Mouse (Mus musculus) forebrain, embryonic 12.5 days (tissue): Measurements from ENCODE around the gene Col9a1. TPM values are rescaled to one million over a fixed set of nuclear protein-coding genes. Genes with fewer than 3 reads are reported as not detected.
A peak's percentile ranks its signal among the peaks of the same experiment; 100 is the strongest.

Source experiments
- ATAC-seq: fragments of 200-750 bp; cut with Nextera tagmentation; 2 replicates; pipeline ENCODE4 v1.8.0; 2017; ENCODE audit warnings: moderate TSS enrichment; ENCODE audit not compliant: low FRiP score
- H3K27ac ChIP-seq: fragments of 300-500 bp; sonication (generic); 2 replicates; pipeline ENCODE4 v1.5.1; 2016; ENCODE audit warnings: mild to moderate bottlenecking
- H3K27me3 ChIP-seq: fragments of 300-500 bp; sonication (generic); 2 replicates; pipeline ENCODE4 v1.6.1; 2016; ENCODE audit warnings: mild to moderate bottlenecking
- H3K36me3 ChIP-seq: fragments of 300-500 bp; sonication (generic); replicated peaks from 2 replicates; pipeline ENCODE4 v1.6.1; 2016; ENCODE audit warnings: mild to moderate bottlenecking
- H3K4me1 ChIP-seq: fragments of 300-500 bp; sonication (generic); 2 replicates; pipeline ENCODE4 v1.6.1; 2016
- H3K4me2 ChIP-seq: fragments of 300-500 bp; sonication (generic); 2 replicates; pipeline ENCODE4 v1.6.1; 2016; ENCODE audit warnings: mild to moderate bottlenecking, moderate library complexity
- H3K4me3 ChIP-seq: fragments of 300-500 bp; sonication (generic); replicated peaks from 2 replicates; pipeline ENCODE4 v1.5.1; 2016; ENCODE audit warnings: mild to moderate bottlenecking
- H3K9ac ChIP-seq: fragments of 300-500 bp; sonication (generic); 2 replicates; pipeline ENCODE4 v1.6.1; 2016; ENCODE audit warnings: mild to moderate bottlenecking
- H3K9me3 ChIP-seq: fragments of 300-500 bp; sonication (generic); 2 replicates; pipeline ENCODE4 v1.6.1; 2016
- WGBS: fragments of 180-500 bp; shearing (Covaris S2); methylation state at CpG from one replicate; pipeline ENCODE4 v1.1.7; 2016; 5-methylcytosine and 5-hydroxymethylcytosine counted together
- polyA plus RNA-seq: library from polyadenylated mRNA; unstranded; fragments of >200 nt; fragmentation: Nextera tagmentation; extraction: Ambion mirVana; gene quantifications from 2 replicates; pipeline ENCODE4 v1.2.1, GENCODE M21; 2016

The Col9a1 gene
- polyA plus RNA-seq, 1 experiment from 2014 or later, result 13.8 TPM

GRCm38 (mm10) chr1:24225825-24226526 is 48.6 kb downstream of the Col9a1 start:
- Histone ChIP-seq H3K27ac (peak overlapping the region; percentile 36), H3K4me3 (no peak overlapping the region), H3K27me3 (no peaks in the 10 kb centered on the region; the same call in 1 of the 2 replicates), H3K9me3 (no peaks in the 10 kb centered on the region), H3K4me2 (no peak overlapping the region), H3K9ac (no peak overlapping the region), H3K36me3 (no peaks in the 10 kb centered on the region), H3K4me1 (peaks cover 6% of the 10 kb centered on the region)
- WGBS, result 88% methylated on average over 4 of the region's 4 CpGs
- peak; percentile 75; the same call in 1 of the 2 replicates for ATAC-seq

- H3K9me3 ChIP-seq, result no peaks in the 10 kb centered on the region
- no peak overlapping the region for H3K4me3 ChIP-seq
- peaks cover 4% of the 10 kb centered on the region; the same call in 1 of the 2 replicates for H3K27me3 ChIP-seq
- no peak overlapping the region for H3K9ac ChIP-seq
- H3K27ac ChIP-seq, result no peak overlapping the region
- WGBS, result 85% methylated on average over 6 of the region's 6 CpGs
- H3K36me3 ChIP-seq, result no peaks in the 10 kb centered on the region
- no peak for ATAC-seq
- H3K4me2 ChIP-seq, result no peak overlapping the region
- H3K4me1 ChIP-seq, result peaks cover 8% of the 10 kb centered on the region
These were observed 49.7 kb downstream of the Col9a1 start for GRCm38 (mm10) chr1:24226941-24227711.

DNA sequence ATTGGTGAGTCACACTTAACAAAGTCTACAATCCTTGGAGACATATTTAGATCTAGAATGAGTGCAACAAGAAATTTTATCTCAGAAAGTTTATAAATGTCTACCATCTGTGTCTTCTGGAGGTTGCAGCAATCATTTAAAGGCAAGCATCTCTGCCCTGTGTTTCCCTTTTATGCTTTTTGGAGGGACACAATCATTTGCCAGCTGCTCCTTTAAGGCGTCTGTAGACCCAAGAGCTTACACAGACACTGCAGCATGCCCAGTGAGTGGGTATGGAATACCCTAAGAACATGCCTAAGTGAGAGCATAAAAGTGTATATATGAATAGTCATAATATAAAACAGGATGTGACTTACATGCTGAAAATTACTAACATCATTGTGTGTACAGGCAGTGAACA is 52.1 kb downstream of the Col9a1 start:
- Histone ChIP-seq H3K4me1 (peaks cover 11% of the 10 kb centered on the region), H3K4me2 (no peak overlapping the region), H3K9me3 (no peaks in the 10 kb centered on the region), H3K36me3 (no peaks in the 10 kb centered on the region), H3K4me3 (no peak overlapping the region), H3K27ac (no peak overlapping the region), H3K9ac (no peak overlapping the region), H3K27me3 (peaks cover 6% of the 10 kb centered on the region)
- no peak for ATAC-seq
- WGBS, result 91% methylated on average over 1 of the region's 1 CpGs

DNA sequence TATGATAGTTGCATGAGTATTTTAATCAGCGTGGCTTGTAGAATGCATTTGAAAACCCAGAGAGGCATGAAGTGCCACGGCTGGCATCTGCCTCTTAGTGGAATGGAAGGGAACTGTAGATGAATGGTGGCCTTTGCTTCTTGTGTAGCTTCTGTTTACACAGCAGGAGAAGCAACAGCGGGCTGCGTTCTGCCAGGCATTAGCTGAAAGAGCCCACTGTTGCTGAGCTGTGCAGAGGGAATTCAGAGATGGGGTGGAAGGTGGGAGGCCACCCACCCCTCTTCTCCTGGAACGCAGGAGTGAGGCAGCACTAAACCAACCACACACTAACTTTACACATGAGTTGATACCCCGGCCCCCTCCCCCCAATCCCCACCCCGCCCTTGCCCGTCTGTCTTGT is 53.0 kb downstream of the Col9a1 start:
- Histone ChIP-seq H3K4me3 (no peak overlapping the region), H3K4me1 (peaks cover 11% of the 10 kb centered on the region), H3K27me3 (peaks cover 13% of the 10 kb centered on the region), H3K9ac (no peak overlapping the region), H3K36me3 (no peaks in the 10 kb centered on the region), H3K4me2 (no peak overlapping the region), H3K9me3 (no peaks in the 10 kb centered on the region), H3K27ac (no peak overlapping the region)
- ATAC-seq, result 0 out of 2 replicates have a peak, but pooled peaks have one; percentile 27
- 32% methylated on average over 8 of the region's 8 CpGs for WGBS

- Histone ChIP-seq H3K4me3 (no peak overlapping the region), H3K27ac (no peak overlapping the region), H3K9ac (no peak overlapping the region), H3K4me2 (no peak overlapping the region), H3K27me3 (peaks cover 16% of the 10 kb centered on the region), H3K36me3 (no peaks in the 10 kb centered on the region), H3K9me3 (no peaks in the 10 kb centered on the region), H3K4me1 (peaks cover 11% of the 10 kb centered on the region)
- ATAC-seq, result no peak
- WGBS, result 38% methylated on average over 3 of the region's 3 CpGs
These were observed 54.3 kb downstream of the Col9a1 start for GRCm38 (mm10) chr1:24231504-24232270.

GRCm38 (mm10) chr1:24236330-24236729 is 58.9 kb downstream of the Col9a1 start:
- no peaks in the 10 kb centered on the region for H3K9me3 ChIP-seq
- peaks cover 15% of the 10 kb centered on the region for H3K4me1 ChIP-seq
- no peaks in the 10 kb centered on the region for H3K36me3 ChIP-seq
- H3K4me2 ChIP-seq, result no peak overlapping the region
- peaks cover 28% of the 10 kb centered on the region for H3K27me3 ChIP-seq
- 91% methylated on average over 1 of the region's 1 CpGs for WGBS
- no peak overlapping the region for H3K4me3 ChIP-seq
- no peak overlapping the region for H3K9ac ChIP-seq
- no peak for ATAC-seq
- no peak overlapping the region for H3K27ac ChIP-seq

DNA sequence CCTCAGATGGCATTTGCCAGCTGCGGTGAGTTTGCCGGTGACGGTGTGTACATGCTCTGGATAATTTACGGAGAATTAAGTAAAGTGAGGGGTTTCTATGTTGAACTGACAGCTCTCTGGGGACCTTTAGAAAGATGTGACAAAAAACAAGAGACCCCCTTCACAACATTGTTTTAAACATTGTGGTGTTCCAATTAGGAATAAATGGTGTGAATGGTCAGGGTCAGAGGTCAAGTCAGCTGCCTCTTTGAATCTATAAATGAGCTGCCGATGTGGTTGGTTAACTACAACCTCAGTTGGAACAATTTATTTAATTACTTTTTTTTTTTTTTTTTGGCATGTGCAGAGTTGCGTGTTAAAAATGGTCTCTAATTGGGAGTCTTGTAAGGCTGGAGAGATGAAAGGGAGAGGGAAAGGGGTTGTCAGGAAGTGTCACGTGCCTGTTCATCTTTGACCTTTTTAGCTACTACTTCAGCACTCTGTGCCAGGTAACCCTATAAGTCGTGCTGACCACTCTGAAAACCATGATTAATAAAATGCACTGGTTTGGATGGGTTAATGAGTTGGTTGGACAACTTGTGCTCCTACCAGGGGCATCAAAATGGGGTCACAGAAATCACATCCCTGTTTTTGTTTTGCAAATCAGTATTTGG is 62.8 kb downstream of the Col9a1 start:
- H3K9ac ChIP-seq, result no peak overlapping the region
- no peak overlapping the region for H3K4me3 ChIP-seq
- H3K36me3 ChIP-seq, result no peaks in the 10 kb centered on the region
- peaks cover 27% of the 10 kb centered on the region for H3K27me3 ChIP-seq
- H3K4me1 ChIP-seq, result peaks cover 10% of the 10 kb centered on the region
- no peaks in the 10 kb centered on the region for H3K9me3 ChIP-seq
- WGBS, result 9% methylated on average over 8 of the region's 8 CpGs
- peak; percentile 76; the same call in 1 of the 2 replicates for ATAC-seq
- H3K4me2 ChIP-seq, result peak overlapping the region; percentile 15; the same call in 1 of the 2 replicates
- no peak overlapping the region for H3K27ac ChIP-seq

DNA sequence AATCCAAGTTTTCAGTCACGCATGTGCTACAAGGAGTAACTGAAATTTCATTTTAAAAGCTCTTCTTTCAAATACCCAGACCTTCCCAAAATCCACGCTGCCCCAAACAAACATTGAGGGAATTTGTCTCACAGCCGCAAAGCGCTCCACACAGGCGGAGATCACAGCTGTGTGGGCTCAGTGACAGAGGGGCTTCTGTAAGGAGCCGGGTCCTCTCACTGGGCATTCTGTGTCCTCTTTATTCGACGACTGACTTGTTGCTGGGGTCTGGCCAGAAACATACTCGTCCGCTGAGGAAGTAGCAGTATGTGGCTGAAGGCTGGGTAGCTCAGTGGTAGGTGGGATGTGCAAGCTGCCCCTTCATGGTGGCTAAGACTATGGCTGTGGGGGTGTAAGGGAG is 67.5 kb downstream of the Col9a1 start:
- H3K4me2 ChIP-seq, result no peak overlapping the region

DNA sequence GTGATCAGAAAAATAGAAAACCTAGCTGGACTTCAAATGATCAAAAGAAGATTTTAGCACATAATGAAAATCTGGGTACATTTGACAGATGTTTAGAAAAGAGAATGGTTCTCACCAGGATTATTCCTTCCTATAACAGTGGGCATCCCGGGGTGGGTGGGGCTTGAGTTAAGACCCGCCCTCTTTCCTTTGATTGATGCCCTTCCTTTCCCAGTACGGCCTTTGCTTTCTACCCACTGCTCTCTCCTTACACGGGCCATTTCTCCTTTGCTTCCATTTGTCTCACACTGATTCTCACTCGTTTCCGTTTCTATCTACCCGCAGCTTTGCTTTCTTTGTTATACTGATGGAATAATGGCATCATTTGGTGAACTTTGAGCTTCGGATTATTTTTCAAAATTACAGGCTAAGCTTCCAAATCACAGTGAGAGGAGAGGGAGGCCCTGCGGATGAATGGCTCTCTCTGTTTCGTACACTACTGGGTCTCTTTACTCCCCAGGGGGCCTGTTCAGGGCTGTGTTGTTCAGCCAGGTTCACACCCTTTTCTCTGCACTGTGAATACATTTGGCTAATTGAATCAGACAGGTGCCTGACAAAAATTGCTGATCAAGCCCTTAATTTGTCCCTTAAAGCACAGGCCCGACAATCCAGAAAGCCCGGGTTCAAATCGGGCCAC is 68.4 kb downstream of the Col9a1 start:
- H3K9me3 ChIP-seq, result no peaks in the 10 kb centered on the region
- H3K9ac ChIP-seq, result no peak overlapping the region
- peak overlapping the region; percentile 24; the same call in 1 of the 2 replicates for H3K4me2 ChIP-seq
- H3K4me1 ChIP-seq, result peaks cover 9% of the 10 kb centered on the region; the same call in 1 of the 2 replicates
- 0 out of 2 replicates have a peak overlapping the region, but pooled peaks have one; percentile 9 for H3K27ac ChIP-seq
- no peak overlapping the region for H3K4me3 ChIP-seq
- H3K27me3 ChIP-seq, result 0 out of 2 replicates have a peak, but pooled peaks cover 8% of the 10 kb centered on the region
- no peaks in the 10 kb centered on the region for H3K36me3 ChIP-seq
- peak; percentile 80 for ATAC-seq
- WGBS, result 26% methylated on average over 13 of the region's 13 CpGs

More for the DNA sequence above, 67.5 kb downstream of the Col9a1 start:
- H3K36me3 ChIP-seq, result no peaks in the 10 kb centered on the region
- H3K27me3 ChIP-seq, result 0 out of 2 replicates have a peak, but pooled peaks cover 8% of the 10 kb centered on the region
- 77% methylated on average over 10 of the region's 10 CpGs for WGBS
- no peak for ATAC-seq
- no peak overlapping the region for H3K9ac ChIP-seq
- H3K4me1 ChIP-seq, result peaks cover 16% of the 10 kb centered on the region
- H3K27ac ChIP-seq, result no peak overlapping the region
- no peak overlapping the region for H3K4me3 ChIP-seq
- no peaks in the 10 kb centered on the region for H3K9me3 ChIP-seq

DNA sequence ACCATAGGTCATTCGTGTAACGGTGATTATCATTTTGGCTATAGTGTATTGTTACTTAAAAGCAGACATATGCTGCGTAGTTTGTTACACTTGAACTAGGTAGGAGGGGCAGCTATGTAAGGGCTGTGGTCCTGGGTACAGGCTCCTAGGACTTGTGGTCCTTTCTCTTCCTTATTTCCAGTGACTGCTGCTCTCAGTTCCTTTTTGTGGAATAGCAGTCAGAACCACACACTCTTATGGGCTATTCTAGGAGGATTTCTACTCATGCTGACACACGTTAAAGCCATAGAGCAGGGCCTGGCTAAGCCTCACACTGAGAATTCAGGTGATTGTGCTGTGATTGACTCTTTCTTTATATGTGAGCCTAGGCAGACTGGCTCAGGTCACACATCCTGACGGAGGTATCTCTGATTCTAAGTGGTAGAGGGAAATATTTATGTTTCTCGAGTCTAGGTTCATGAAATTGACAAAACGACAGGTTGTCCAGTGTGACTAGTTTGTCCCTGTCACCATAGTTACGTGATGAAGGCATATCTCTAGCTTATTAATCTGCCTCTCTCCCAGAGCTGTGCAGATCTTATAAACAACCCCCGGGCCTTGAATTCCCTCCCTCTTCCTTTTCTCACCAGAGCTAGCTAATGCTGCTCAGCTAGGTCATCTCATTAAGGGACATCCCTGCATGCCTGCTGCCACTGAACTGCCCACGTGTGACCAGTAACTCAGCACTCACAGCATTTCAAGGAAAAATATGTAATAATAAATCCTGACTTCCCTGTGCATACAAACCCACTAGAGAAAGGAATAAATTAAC is 71.1 kb downstream of the Col9a1 start:
- Histone ChIP-seq H3K27ac (no peak overlapping the region), H3K9me3 (no peaks in the 10 kb centered on the region), H3K4me2 (no peak overlapping the region), H3K27me3 (0 out of 2 replicates have a peak, but pooled peaks cover 5% of the 10 kb centered on the region), H3K36me3 (no peaks in the 10 kb centered on the region), H3K4me1 (peaks cover 8% of the 10 kb centered on the region; the same call in 1 of the 2 replicates), H3K9ac (no peak overlapping the region), H3K4me3 (no peak overlapping the region)
- 72% methylated on average over 10 of the region's 10 CpGs for WGBS
- ATAC-seq, result peak; percentile 25
